Mouse (Mus musculus) MEL (cell line): ENCODE measurements around the gene Usp54. TPM values are rescaled to one million over a fixed set of nuclear protein-coding genes. Genes with fewer than 3 reads are reported as not detected.

ENCODE experiments used
- DNase-seq: peaks from one replicate; pipeline ENCODE4 v3.0.0; 2011; ENCODE audit warnings: low read depth, low spot score
- H3K27ac ChIP-seq: 2 replicates; pipeline ENCODE4 v1.5.1; 2012; ENCODE audit warnings: low read depth, mild to moderate bottlenecking, control low read depth, low read length, moderate library complexity; ENCODE audit not compliant: control insufficient read depth
- H3K27me3 ChIP-seq, 2 experiments: fragments of 150-350 bp in 1 of 2; sonication (generic) in 1 of 2; 2 replicates each; pipeline ENCODE4 v1.6.1; 2012; ENCODE audit warnings: low read length in 2 of 2, mild to moderate bottlenecking in 2 of 2, improper control_type of control experiment in 1 of 2, moderate library complexity in 1 of 2; ENCODE audit not compliant: insufficient read depth in 2 of 2, control insufficient read depth in 1 of 2
- H3K36me3 ChIP-seq, 2 experiments: 2 replicates each; pipeline ENCODE4 v1.6.1; 2012 to 2014; ENCODE audit warnings: low read length in 2 of 2, improper control_type of control experiment in 1 of 2, inconsistent platforms in 1 of 2, mild to moderate bottlenecking in 1 of 2; ENCODE audit not compliant: insufficient read depth in 2 of 2, control insufficient read depth in 1 of 2
- H3K4me1 ChIP-seq, 2 experiments: fragments of 150-350 bp in 1 of 2; sonication (generic) in 1 of 2; 2 replicates each; pipeline ENCODE4 v1.6.1; 2012; ENCODE audit warnings: low read length in 2 of 2, improper control_type of control experiment in 1 of 2, mild to moderate bottlenecking in 1 of 2; ENCODE audit not compliant: insufficient read depth in 2 of 2, control insufficient read depth in 1 of 2
- H3K4me3 ChIP-seq, 2 experiments: fragments of 150-350 bp in 1 of 2; sonication (generic) in 1 of 2; 2 replicates each; pipeline ENCODE4 v1.5.1; 2012; ENCODE audit warnings: low read depth in 2 of 2, low read length in 2 of 2, mild to moderate bottlenecking in 2 of 2, moderate library complexity in 2 of 2, control low read depth in 1 of 2, improper control_type of control experiment in 1 of 2; ENCODE audit not compliant: control insufficient read depth in 1 of 2, insufficient read depth in 1 of 2
- H3K79me2 ChIP-seq: 2 replicates; pipeline ENCODE4 v1.6.1; 2012; ENCODE audit warnings: mild to moderate bottlenecking, low read length, moderate library complexity; ENCODE audit not compliant: control insufficient read depth, poor library complexity, insufficient read depth
- H3K9ac ChIP-seq: 2 replicates; pipeline ENCODE4 v1.6.1; 2012; ENCODE audit warnings: low read depth, mild to moderate bottlenecking, control low read depth, low read length, moderate library complexity; ENCODE audit not compliant: control insufficient read depth, poor library complexity, severe bottlenecking
- H3K9me3 ChIP-seq: fragments of 150-350 bp; sonication (generic); replicated peaks from 2 replicates; pipeline ENCODE4 v1.6.1; 2012; ENCODE audit warnings: mild to moderate bottlenecking, low read length, improper control_type of control experiment, moderate library complexity; ENCODE audit not compliant: insufficient read depth
- CHD1 ChIP-seq: IDR thresholded peaks from 2 replicates; pipeline ENCODE4 v1.6.1; 2012; ENCODE audit warnings: low read depth, mild to moderate bottlenecking, inconsistent platforms, low read length, improper control_type of control experiment
- E2F4 ChIP-seq: IDR thresholded peaks from 2 replicates; pipeline ENCODE4 v1.6.1; 2011; ENCODE audit warnings: low read depth, low read length, improper control_type of control experiment, borderline replicate concordance
- ELF1 ChIP-seq: IDR thresholded peaks from 2 replicates; pipeline ENCODE4 v1.6.1; 2014; ENCODE audit warnings: low read depth, mild to moderate bottlenecking, inconsistent platforms, low read length, improper control_type of control experiment, moderate library complexity
- ETS1 ChIP-seq: IDR thresholded peaks from 2 replicates; pipeline ENCODE4 v1.6.1; 2012; ENCODE audit warnings: low read depth, mild to moderate bottlenecking, inconsistent platforms, low read length, improper control_type of control experiment, moderate library complexity
- HCFC1 ChIP-seq: IDR thresholded peaks from 2 replicates; pipeline ENCODE4 v1.6.1; 2012; ENCODE audit warnings: low read depth, mild to moderate bottlenecking, inconsistent platforms, low read length, improper control_type of control experiment, moderate library complexity
- JUND ChIP-seq: IDR thresholded peaks from 2 replicates; pipeline ENCODE4 v1.6.1; 2011; ENCODE audit warnings: low read depth, mild to moderate bottlenecking, improper control_type of control experiment, low read length
- KAT2A ChIP-seq: conservative IDR thresholded peaks from 2 replicates; pipeline ENCODE4 v1.6.1; 2012; ENCODE audit warnings: low read depth, low read length, improper control_type of control experiment, inconsistent platforms
- MAX ChIP-seq: IDR thresholded peaks from 2 replicates; pipeline ENCODE4 v1.6.1; 2011; ENCODE audit warnings: low read length, improper control_type of control experiment
- MAZ ChIP-seq: IDR thresholded peaks from 2 replicates; pipeline ENCODE4 v1.6.1; 2012; ENCODE audit warnings: low read depth, mild to moderate bottlenecking, inconsistent platforms, low read length, improper control_type of control experiment
- MEF2A ChIP-seq: IDR thresholded peaks from 2 replicates; pipeline ENCODE4 v1.6.1; 2014; ENCODE audit warnings: low read depth, mild to moderate bottlenecking, inconsistent platforms, low read length, improper control_type of control experiment; ENCODE audit not compliant: poor library complexity, insufficient replicate concordance, severe bottlenecking; ENCODE audit errors: extremely low read depth
- MYB ChIP-seq: IDR thresholded peaks from 2 replicates; pipeline ENCODE4 v1.6.1; 2011; ENCODE audit warnings: mild to moderate bottlenecking, low read depth, low read length, improper control_type of control experiment
- MYC ChIP-seq: IDR thresholded peaks from 2 replicates; pipeline ENCODE4 v1.6.1; 2011; ENCODE audit warnings: low read depth, mild to moderate bottlenecking, low read length, improper control_type of control experiment, moderate library complexity
- POLR2A ChIP-seq, 2 experiments: IDR thresholded peaks; 2 replicates each; pipeline ENCODE4 v1.6.1; 2011 to 2012; ENCODE audit warnings: low read length in 2 of 2, mild to moderate bottlenecking in 2 of 2, control low read depth in 1 of 2, improper control_type of control experiment in 1 of 2, low read depth in 1 of 2, moderate library complexity in 1 of 2; ENCODE audit not compliant: control insufficient read depth in 1 of 2, insufficient read depth in 1 of 2, poor library complexity in 1 of 2
- POLR2AphosphoS2 ChIP-seq: IDR thresholded peaks from 2 replicates; pipeline ENCODE4 v1.6.1; 2011; ENCODE audit warnings: low read length, improper control_type of control experiment
- SIN3A ChIP-seq: IDR thresholded peaks from 2 replicates; pipeline ENCODE4 v1.6.1; 2012; ENCODE audit warnings: low read length, improper control_type of control experiment, inconsistent platforms
- SMC3 ChIP-seq: IDR thresholded peaks from 2 replicates; pipeline ENCODE4 v1.6.1; 2011; ENCODE audit warnings: low read depth, low read length, improper control_type of control experiment
- TAL1 ChIP-seq: IDR thresholded peaks from 2 replicates; pipeline ENCODE4 v1.6.1; 2012; ENCODE audit warnings: mild to moderate bottlenecking, inconsistent platforms, low read length, moderate library complexity, mixed read lengths
- TCF12 ChIP-seq: IDR thresholded peaks from 2 replicates; pipeline ENCODE4 v1.6.1; 2014; ENCODE audit warnings: low read depth, mild to moderate bottlenecking, inconsistent platforms, low read length, improper control_type of control experiment, moderate library complexity
- ZKSCAN1 ChIP-seq: IDR thresholded peaks from 2 replicates; pipeline ENCODE4 v1.6.1; 2012; ENCODE audit warnings: low read depth, mild to moderate bottlenecking, inconsistent platforms, low read length, improper control_type of control experiment, moderate library complexity
- ZMIZ1 ChIP-seq: IDR thresholded peaks from 2 replicates; pipeline ENCODE4 v1.6.1; 2012; ENCODE audit warnings: low read depth, mild to moderate bottlenecking, inconsistent platforms, low read length, improper control_type of control experiment, moderate library complexity
- polyA plus RNA-seq, 2 experiments: library from polyadenylated mRNA; stranded (reverse) in 1 of 2; unstranded in 1 of 2; fragments of >175 nt in 1 of 2; fragments of >200 nt in 1 of 2; gene quantifications; 2 replicates each; pipeline versions ENCODE4 v1.2.1 to v1.2.4; 2012; ENCODE audit warnings: low replicate concordance in 2 of 2, low read depth in 1 of 2; ENCODE audit not compliant: insufficient read length in 2 of 2, insufficient read depth in 1 of 2, missing spikeins in 1 of 2
- total RNA-seq: library from RNA; depleted of rRNA; stranded (reverse); fragments of 300-350 nt; gene quantifications from 2 replicates; pipeline ENCODE4 v1.2.3, GENCODE M21; 2012

Gene Usp54
- total and polyA plus RNA-seq, 3 experiments: 1.5 to 2.6 TPM; not detected in 1

DNA sequence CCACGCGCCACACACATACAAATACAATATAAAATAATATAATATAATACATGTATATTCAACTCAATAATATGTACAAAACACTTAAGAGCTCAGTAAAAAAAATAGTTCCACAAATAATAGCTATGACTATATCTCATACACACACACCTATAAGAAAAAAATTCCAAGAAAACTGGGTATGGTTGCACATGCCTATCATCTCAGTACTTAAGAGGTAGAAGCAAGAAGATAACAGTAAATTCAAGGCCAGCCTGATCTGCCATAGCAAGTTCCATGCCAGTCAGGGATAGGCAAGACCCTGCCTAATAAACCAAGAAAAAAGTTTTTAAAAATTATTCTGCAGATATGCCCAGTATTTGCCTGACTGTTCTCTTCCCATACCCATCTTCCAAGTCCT is 25.8 kb downstream of the Usp54 start (continued):
- TF ChIP-seq ETS1 (no peak), POLR2AphosphoS2 (no peak), ZMIZ1 (no peak)

DNA sequence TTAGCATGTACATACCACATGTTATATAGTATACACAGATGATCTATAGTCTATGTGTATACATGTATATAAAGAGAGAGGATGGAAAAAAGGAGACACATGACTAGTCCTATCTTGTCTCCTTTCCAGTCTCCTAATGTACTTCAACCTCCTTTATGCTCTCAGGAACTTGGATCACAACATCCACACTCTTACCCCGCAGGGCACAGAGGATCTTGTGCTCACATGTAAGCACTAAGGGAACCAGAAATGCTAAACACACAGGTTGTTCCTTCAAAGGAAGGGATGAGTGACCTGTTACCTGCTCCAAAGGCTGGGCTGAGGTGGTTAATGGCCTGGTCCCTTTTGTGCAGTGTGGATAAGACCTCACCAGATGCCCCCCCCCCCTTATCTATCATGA is 28.0 kb downstream of the Usp54 start:
- no peak overlapping the region for H3K4me3 ChIP-seq
- TF ChIP-seq MYB (no peak), ELF1 (no peak)
- TF ChIP-seq, all 39 proteins: peak for 0
- no peak for DNase-seq
- Histone ChIP-seq H3K36me3 (peaks cover 0 to 8% of the 10 kb centered on the region in 2 experiments; a peak in 2 of 4 replicates), H3K9ac (no peak overlapping the region), H3K9me3 (no peaks in the 10 kb centered on the region), H3K27me3 (no peaks in the 10 kb centered on the region), H3K27ac (no peak overlapping the region), H3K4me1 (peaks cover 0 to 4% of the 10 kb centered on the region in 2 experiments; a peak in 1 of 4 replicates), H3K79me2 (no peaks in the 10 kb centered on the region)

DNA sequence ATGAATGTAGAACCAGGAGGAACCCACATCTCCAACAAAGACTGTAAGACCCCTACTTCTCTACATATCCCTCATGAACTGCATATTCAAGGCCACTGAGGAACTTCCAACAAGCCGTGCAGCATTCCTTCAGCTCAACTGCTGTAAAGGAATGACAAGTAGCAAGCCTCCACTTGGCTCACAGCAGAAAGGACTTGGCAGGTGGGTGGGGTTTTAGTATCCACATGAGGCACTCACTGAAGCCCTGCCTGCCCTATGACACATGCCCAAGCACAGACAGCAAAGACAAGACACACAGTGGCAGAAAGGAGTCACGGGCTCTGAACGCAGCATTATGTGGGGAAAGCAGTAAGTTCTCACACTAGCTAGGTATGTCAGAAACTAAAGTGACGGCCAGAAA is 30.7 kb downstream of the Usp54 start:
- no peaks in the 10 kb centered on the region; the same call in 1 of the 2 replicates for H3K79me2 ChIP-seq
- no peaks in the 10 kb centered on the region for H3K9me3 ChIP-seq
- peaks cover 0 to 14% of the 10 kb centered on the region in 2 experiments; a peak in 2 of 4 replicates for H3K36me3 ChIP-seq
- DNase-seq: no peak
- H3K9ac ChIP-seq: no peak overlapping the region
- H3K27me3 ChIP-seq: no peaks in the 10 kb centered on the region
- no peak overlapping the region for H3K4me3 ChIP-seq
- no peak for TF ChIP-seq SMC3
- no peak for TF ChIP-seq SIN3A
- no peak for TF ChIP-seq CHD1
- TF ChIP-seq HCFC1: no peak
- TF ChIP-seq POLR2AphosphoS2: no peak
- TF ChIP-seq MEF2A: no peak
- TF ChIP-seq TAL1: no peak
- TF ChIP-seq ZMIZ1: no peak
- no peak for TF ChIP-seq MYB
- TF ChIP-seq POLR2A (IDR thresholded peaks at IDR 0.05; ENCODE audit: control insufficient read depth in 1 of 2, insufficient read depth in 1 of 2, low read depth in 1 of 2, low read length in 2 of 2, poor library complexity in 1 of 2): no peak
- no peak for TF ChIP-seq TCF12
- TF ChIP-seq MAZ: no peak
- no peak for TF ChIP-seq ZKSCAN1
- no peak for TF ChIP-seq MYC
- no peak for TF ChIP-seq KAT2A
- no peak for TF ChIP-seq JUND
- TF ChIP-seq E2F4: no peak
- no peak for TF ChIP-seq MAX
- H3K4me1 ChIP-seq: peaks cover 12 to 13% of the 10 kb centered on the region in 2 experiments
- no peak overlapping the region for H3K27ac ChIP-seq
